Mouse (Mus musculus) liver (tissue): Measurements from ENCODE around the gene Kti12.

Experiments
- DNase-seq: peaks from one replicate; pipeline ENCODE4 v3.0.0-alpha.2; 2020; ENCODE audit warnings: mixed read lengths

Kti12 gene

GRCm38 (mm10) chr4:108869730-108870374 lies 22.3 kb downstream of the Kti12 start:
- DNase-seq = peak; percentile 81

GRCm38 (mm10) chr4:108873746-108874145 lies 26.2 kb downstream of the Kti12 start:
- DNase-seq = no peak

GRCm38 (mm10) chr4:108877901-108878300 lies 30.3 kb downstream of the Kti12 start:
- no peak for DNase-seq

- peak; percentile 90 for DNase-seq
Observed at GRCm38 (mm10) chr4:108878963-108879822, 31.6 kb downstream of the Kti12 start, which contains the start of gene Rab3b. TSS of gene Rab3b (plus strand) at chr4:108879063.

- no peak for DNase-seq
Observed at GRCm38 (mm10) chr4:108883815-108884214, 36.2 kb downstream of the Kti12 start.

GRCm38 (mm10) chr4:108887456-108887855 lies 39.9 kb downstream of the Kti12 start:
- no peak for DNase-seq

- no peak for DNase-seq
Observed at GRCm38 (mm10) chr4:108890876-108891275, 43.3 kb downstream of the Kti12 start.
